Mouse (Mus musculus): ENCODE results near the gene Id4. TPM values are rescaled to one million over a fixed set of nuclear protein-coding genes. Genes with fewer than 3 reads are reported as not detected.
A peak's percentile ranks its signal among the peaks of the same experiment; 100 is the strongest.

Id4 gene
- polyA plus RNA-seq, 1 experiment, result 105 TPM

DNA sequence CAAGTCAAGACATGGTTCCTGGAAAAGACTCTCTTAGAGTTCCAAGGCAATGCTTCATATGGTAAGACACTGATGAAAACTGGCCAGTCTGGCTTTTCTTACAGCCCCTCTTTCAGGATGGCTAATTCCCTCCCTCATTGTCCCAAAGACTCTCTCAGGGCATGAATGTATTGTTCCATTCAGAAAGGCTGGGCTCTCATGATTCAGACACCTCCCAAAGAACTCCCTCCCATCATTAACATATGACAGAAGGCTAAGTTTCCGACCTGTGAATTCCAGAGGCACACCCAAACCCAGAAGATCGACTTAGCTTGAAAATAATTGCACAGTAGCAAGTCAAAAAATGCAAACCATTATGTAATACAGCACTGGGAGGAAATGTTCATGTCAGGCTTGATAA, 8.5 kb upstream of the Id4 start:
- H3K4me3 ChIP-seq (ENCODE audit: insufficient read depth, low read depth, low read length), result no peak overlapping the region
- H3K4me1 ChIP-seq (ENCODE audit: control insufficient read depth, insufficient read depth, low read length), result no peaks in the 10 kb centered on the region
- WGBS, result 41% methylated on average over 2 of the region's 2 CpGs
- no peak for TF ChIP-seq CTCF (IDR thresholded peaks at IDR 0.05; ENCODE audit: insufficient read depth, low read depth, low read length)
- TF ChIP-seq POLR2A (IDR thresholded peaks at IDR 0.05; ENCODE audit: insufficient read depth, low read depth, low read length), result no peak
- H3K27ac ChIP-seq (ENCODE audit: insufficient read depth, low read depth, low read length), result no peak overlapping the region

- 89% methylated on average over 8 of the region's 8 CpGs for WGBS
- no peak overlapping the region for H3K4me3 ChIP-seq (ENCODE audit: insufficient read depth, low read depth, low read length)
- H3K27ac ChIP-seq (ENCODE audit: insufficient read depth, low read depth, low read length), result no peak overlapping the region
- TF ChIP-seq POLR2A (IDR thresholded peaks at IDR 0.05; ENCODE audit: insufficient read depth, low read depth, low read length) (no peak), CTCF (IDR thresholded peaks at IDR 0.05; ENCODE audit: insufficient read depth, low read depth, low read length) (no peak)
- H3K4me1 ChIP-seq (ENCODE audit: control insufficient read depth, insufficient read depth, low read length), result no peaks in the 10 kb centered on the region
Measured at GRCm38 (mm10) chr13:48255026-48255425, 6.0 kb upstream of the Id4 start.

DNA sequence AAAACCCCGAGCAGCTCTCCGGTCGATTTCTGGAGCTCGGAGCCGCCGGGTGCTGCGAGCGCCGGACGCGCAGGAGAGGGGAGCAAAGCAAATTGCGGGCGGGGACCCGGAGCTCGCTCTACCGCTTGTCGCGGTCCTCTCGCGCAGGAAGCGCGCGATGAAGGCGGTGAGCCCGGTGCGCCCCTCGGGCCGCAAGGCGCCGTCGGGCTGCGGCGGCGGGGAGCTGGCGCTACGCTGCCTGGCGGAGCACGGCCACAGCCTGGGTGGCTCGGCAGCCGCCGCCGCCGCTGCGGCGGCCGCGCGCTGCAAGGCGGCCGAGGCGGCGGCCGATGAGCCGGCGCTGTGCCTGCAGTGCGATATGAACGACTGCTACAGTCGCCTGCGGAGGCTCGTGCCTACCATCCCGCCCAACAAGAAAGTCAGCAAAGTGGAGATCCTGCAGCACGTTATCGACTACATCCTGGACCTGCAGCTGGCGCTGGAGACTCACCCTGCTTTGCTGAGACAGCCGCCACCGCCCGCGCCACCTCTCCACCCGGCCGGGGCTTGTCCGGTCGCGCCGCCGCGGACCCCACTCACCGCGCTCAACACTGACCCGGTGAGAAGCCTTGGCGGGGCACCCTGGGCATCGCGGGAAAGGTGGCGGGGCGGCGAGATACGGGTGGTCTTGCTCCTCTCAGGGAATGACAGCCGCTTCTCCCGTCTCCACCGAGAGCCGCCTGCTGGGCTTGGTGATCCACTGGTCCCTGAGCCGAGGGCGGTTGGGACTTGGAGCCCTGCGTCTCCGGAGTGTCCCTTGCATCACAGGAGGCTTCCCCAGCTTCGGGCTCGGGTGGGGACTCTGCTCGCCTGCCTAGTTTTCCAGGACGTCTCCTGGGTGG, 553 bp downstream of the Id4 start:
- TF ChIP-seq POLR2A (IDR thresholded peaks at IDR 0.05; ENCODE audit: insufficient read depth, low read depth, low read length) (no peak), CTCF (IDR thresholded peaks at IDR 0.05; ENCODE audit: insufficient read depth, low read depth, low read length) (no peak)
- peak overlapping the region; percentile 47 for H3K4me3 ChIP-seq (ENCODE audit: insufficient read depth, low read depth, low read length)
- under 1% methylated on average over 98 of the region's 98 CpGs for WGBS
- H3K4me1 ChIP-seq (ENCODE audit: control insufficient read depth, insufficient read depth, low read length), result peaks cover 15% of the 10 kb centered on the region
- H3K27ac ChIP-seq (ENCODE audit: insufficient read depth, low read depth, low read length), result 0 out of 2 replicates have a peak overlapping the region, but pooled peaks have one; percentile 3

DNA sequence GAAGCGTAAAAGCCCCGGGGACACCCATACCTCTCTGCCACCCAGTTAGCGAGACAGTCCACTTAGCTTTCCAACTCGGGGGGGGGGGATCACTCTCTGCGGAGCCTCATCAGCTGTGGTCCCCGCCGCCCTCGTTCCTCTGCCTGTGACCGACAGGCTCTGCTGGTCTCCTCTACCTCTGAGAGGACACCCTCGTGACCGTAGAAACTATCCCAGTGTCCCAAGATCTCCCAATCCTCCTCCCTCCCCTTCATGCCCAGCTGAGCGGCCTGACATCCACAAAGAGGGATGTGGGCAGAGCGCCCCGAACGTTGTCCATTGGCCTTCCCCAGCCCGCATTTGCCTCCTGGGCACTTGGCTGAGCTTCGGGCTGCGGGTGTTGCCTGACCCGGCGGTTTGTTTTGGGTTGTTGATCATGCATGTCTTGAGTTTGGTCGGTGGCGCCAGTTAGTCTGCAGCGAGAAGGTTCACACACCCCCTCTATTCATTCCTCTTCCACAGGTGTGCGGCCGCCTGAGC, 1.5 kb downstream of the Id4 start:
- TF ChIP-seq POLR2A (IDR thresholded peaks at IDR 0.05; ENCODE audit: insufficient read depth, low read depth, low read length) (no peak), CTCF (IDR thresholded peaks at IDR 0.05; ENCODE audit: insufficient read depth, low read depth, low read length) (no peak; the same call in 1 of the 2 replicates)
- H3K4me1 ChIP-seq (ENCODE audit: control insufficient read depth, insufficient read depth, low read length), result peaks cover 15% of the 10 kb centered on the region
- peak overlapping the region; percentile 47 for H3K4me3 ChIP-seq (ENCODE audit: insufficient read depth, low read depth, low read length)
- 2% methylated on average over 25 of the region's 25 CpGs for WGBS
- 0 out of 2 replicates have a peak overlapping the region, but pooled peaks have one; percentile 27 for H3K27ac ChIP-seq (ENCODE audit: insufficient read depth, low read depth, low read length)

DNA sequence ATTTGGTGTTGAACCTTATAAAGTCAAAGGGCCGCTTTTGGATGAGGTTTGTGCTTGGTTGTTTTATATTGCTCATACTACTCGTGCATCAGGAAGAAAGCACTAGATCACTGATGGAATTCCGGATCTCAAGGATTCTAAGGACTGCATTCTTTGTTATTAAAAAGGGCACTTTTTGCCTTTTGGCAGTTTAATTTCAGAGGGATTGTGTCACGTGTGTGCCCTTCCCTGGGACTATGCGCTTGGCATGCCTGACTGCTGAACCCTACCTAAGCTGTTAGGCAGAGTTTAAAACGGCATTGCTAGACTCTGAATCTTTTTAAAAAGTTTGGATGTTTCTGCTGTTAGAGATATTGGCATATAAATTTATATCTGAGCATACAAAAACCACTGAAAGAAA, 4.0 kb downstream of the Id4 start:
- Histone ChIP-seq H3K27ac (ENCODE audit: insufficient read depth, low read depth, low read length) (no peak overlapping the region), H3K4me3 (ENCODE audit: insufficient read depth, low read depth, low read length) (no peak overlapping the region), H3K4me1 (ENCODE audit: control insufficient read depth, insufficient read depth, low read length) (peaks cover 15% of the 10 kb centered on the region)
- TF ChIP-seq CTCF (IDR thresholded peaks at IDR 0.05; ENCODE audit: insufficient read depth, low read depth, low read length) (no peak), POLR2A (IDR thresholded peaks at IDR 0.05; ENCODE audit: insufficient read depth, low read depth, low read length) (no peak)
- WGBS, result 83% methylated on average over 6 of the region's 6 CpGs

GRCm38 (mm10) chr13:48273451-48274069, 12.5 kb downstream of the Id4 start:
- H3K4me3 ChIP-seq (ENCODE audit: insufficient read depth, low read depth, low read length), result 0 out of 2 replicates have a peak overlapping the region, but pooled peaks have one; percentile 8
- WGBS, result 3% methylated on average over 15 of the region's 15 CpGs
- H3K4me1 ChIP-seq (ENCODE audit: control insufficient read depth, insufficient read depth, low read length), result no peaks in the 10 kb centered on the region
- H3K27ac ChIP-seq (ENCODE audit: insufficient read depth, low read depth, low read length), result no peak overlapping the region
- TF ChIP-seq POLR2A (IDR thresholded peaks at IDR 0.05; ENCODE audit: insufficient read depth, low read depth, low read length) (no peak), CTCF (IDR thresholded peaks at IDR 0.05; ENCODE audit: insufficient read depth, low read depth, low read length) (peak; percentile 4; the same call in 1 of the 2 replicates)

- Histone ChIP-seq H3K27ac (ENCODE audit: insufficient read depth, low read depth, low read length) (no peak overlapping the region), H3K4me3 (ENCODE audit: insufficient read depth, low read depth, low read length) (no peak overlapping the region), H3K4me1 (ENCODE audit: control insufficient read depth, insufficient read depth, low read length) (no peaks in the 10 kb centered on the region)
- TF ChIP-seq POLR2A (IDR thresholded peaks at IDR 0.05; ENCODE audit: insufficient read depth, low read depth, low read length) (no peak), CTCF (IDR thresholded peaks at IDR 0.05; ENCODE audit: insufficient read depth, low read depth, low read length) (no peak)
- WGBS, result 92% methylated on average over 1 of the region's 1 CpGs
Measured at GRCm38 (mm10) chr13:48274107-48274506, 13.1 kb downstream of the Id4 start.

- WGBS, result 89% methylated on average over 7 of the region's 7 CpGs
- H3K4me1 ChIP-seq (ENCODE audit: control insufficient read depth, insufficient read depth, low read length), result no peaks in the 10 kb centered on the region
- no peak overlapping the region for H3K4me3 ChIP-seq (ENCODE audit: insufficient read depth, low read depth, low read length)
- no peak overlapping the region for H3K27ac ChIP-seq (ENCODE audit: insufficient read depth, low read depth, low read length)
- TF ChIP-seq CTCF (IDR thresholded peaks at IDR 0.05; ENCODE audit: insufficient read depth, low read depth, low read length) (no peak), POLR2A (IDR thresholded peaks at IDR 0.05; ENCODE audit: insufficient read depth, low read depth, low read length) (no peak)
Measured at GRCm38 (mm10) chr13:48276981-48277380, 16.0 kb downstream of the Id4 start.

DNA sequence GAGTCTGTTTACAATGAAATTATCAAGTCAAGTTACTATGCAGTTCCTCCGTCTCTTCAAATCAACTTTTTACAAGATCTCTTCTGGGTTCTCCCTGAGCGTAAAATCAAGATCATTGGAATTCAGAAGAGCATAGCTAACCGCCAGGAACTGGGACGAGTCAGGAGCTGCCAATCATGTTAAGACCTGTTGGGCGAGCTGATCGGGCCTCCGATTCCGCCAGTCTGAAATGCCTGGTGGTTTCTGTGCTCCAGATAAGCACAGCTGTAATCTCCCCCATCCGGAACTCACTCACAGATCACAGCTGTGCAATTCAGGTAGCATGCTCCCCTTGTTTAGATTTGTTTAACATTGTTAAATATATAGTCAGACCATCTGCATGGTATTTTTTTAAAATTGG, 23.4 kb downstream of the Id4 start:
- Histone ChIP-seq H3K27ac (ENCODE audit: insufficient read depth, low read depth, low read length) (no peak overlapping the region), H3K4me1 (ENCODE audit: control insufficient read depth, insufficient read depth, low read length) (no peaks in the 10 kb centered on the region), H3K4me3 (ENCODE audit: insufficient read depth, low read depth, low read length) (no peak overlapping the region)
- WGBS, result 93% methylated on average over 9 of the region's 9 CpGs
- TF ChIP-seq CTCF (IDR thresholded peaks at IDR 0.05; ENCODE audit: insufficient read depth, low read depth, low read length) (no peak), POLR2A (IDR thresholded peaks at IDR 0.05; ENCODE audit: insufficient read depth, low read depth, low read length) (no peak)

Data from olfactory bulb, adult 2 months (tissue).